Mouse (Mus musculus) midbrain, embryonic 10.5 days (tissue): ENCODE measurements around the gene Skp1a. TPM values are rescaled to one million over a fixed set of nuclear protein-coding genes. Genes with fewer than 3 reads are reported as not detected.

ENCODE experiments used
- DNase-seq: peaks from one replicate; pipeline ENCODE4 v3.0.0-alpha.2; 2017; ENCODE audit warnings: low spot score
- H3K27ac ChIP-seq: fragments of 300-500 bp; sonication (generic); replicated peaks from 2 replicates; pipeline ENCODE4 v1.5.1; 2016; ENCODE audit warnings: mild to moderate bottlenecking
- H3K27me3 ChIP-seq: fragments of 300-500 bp; sonication (generic); 2 replicates; pipeline ENCODE4 v1.6.1; 2016; ENCODE audit warnings: low read depth, mild to moderate bottlenecking; ENCODE audit not compliant: poor library complexity, severe bottlenecking
- H3K36me3 ChIP-seq: fragments of 300-500 bp; sonication (generic); 2 replicates; pipeline ENCODE4 v1.6.1; 2016; ENCODE audit warnings: mild to moderate bottlenecking, moderate library complexity
- H3K4me1 ChIP-seq: fragments of 300-500 bp; sonication (generic); 2 replicates; pipeline ENCODE4 v1.6.1; 2016
- H3K4me3 ChIP-seq: fragments of 300-500 bp; sonication (generic); 2 replicates; pipeline ENCODE4 v1.5.1; 2016; ENCODE audit warnings: mild to moderate bottlenecking, moderate library complexity
- H3K9me3 ChIP-seq: fragments of 300-500 bp; sonication (generic); replicated peaks from 2 replicates; pipeline ENCODE4 v1.6.1; 2016; ENCODE audit warnings: mild to moderate bottlenecking
- WGBS: fragments of 180-500 bp; shearing (Covaris S2); methylation state at CpG from one replicate; pipeline ENCODE4 v1.1.7; 2016; 5-methylcytosine and 5-hydroxymethylcytosine counted together
- polyA plus RNA-seq: library from polyadenylated mRNA; unstranded; fragments of >200 nt; fragmentation: Nextera tagmentation; extraction: Ambion mirVana; gene quantifications from 2 replicates; pipeline ENCODE4 v1.2.1, GENCODE M21; 2016

The Skp1a gene
- polyA plus RNA-seq, 1 experiment from 2014 or later, result 916 TPM

DNA sequence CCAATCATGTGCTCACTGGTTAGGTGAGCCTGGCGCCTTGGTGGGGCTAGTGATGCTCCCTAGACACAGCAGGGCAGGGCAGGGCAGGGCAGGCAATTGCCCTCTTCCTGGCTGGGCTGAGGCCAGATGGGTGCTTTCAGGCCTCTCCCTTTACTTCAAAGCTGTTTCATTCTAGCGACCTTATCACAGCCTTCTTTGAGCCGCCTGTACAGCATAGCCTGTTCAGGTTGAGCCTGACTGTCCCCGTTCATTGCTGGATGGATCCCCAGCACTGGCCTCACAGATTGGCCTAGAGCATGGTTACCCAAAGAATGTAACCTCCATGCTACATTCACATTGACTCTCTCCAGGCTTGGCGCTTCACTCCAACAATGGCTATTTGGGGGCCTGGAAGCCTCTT is 1.1 kb upstream of the Skp1a start:
- Histone ChIP-seq H3K27ac (peak overlapping the region; percentile 100), H3K27me3 (no peaks in the 10 kb centered on the region), H3K4me3 (peak overlapping the region; percentile 98), H3K9me3 (no peaks in the 10 kb centered on the region), H3K36me3 (peaks cover 10% of the 10 kb centered on the region), H3K4me1 (peaks cover 32% of the 10 kb centered on the region)
- no peak for DNase-seq
- WGBS, result 64% methylated on average over 5 of the region's 5 CpGs

DNA sequence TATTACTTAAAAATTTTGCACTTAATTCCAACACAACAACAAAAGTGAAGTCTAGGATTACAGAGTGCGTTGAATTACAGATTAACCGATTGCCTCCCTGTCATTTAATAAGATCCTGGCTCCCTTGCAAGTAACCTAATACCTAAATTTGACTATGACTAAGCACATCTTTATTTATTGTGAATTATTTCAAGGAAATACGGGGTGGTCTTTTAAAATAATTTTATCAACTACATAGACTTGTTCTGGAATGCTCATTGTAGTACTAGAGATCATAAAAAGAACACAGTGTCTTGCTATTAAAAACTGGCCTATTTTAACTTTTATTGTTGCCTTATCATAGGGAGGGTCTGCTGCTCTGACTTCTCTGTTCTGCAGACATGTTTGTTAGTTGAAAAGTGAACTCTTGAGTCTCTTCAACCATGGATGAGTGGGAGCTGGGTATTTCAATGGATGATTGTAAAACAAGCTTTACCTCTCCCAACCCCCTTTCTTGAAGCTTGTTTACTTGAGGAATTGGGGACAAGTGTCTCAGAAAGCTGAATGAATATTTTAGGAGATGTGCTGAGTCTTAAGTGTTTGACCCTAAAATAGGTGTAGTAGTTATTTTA is 1.4 kb downstream of the Skp1a start:
- Histone ChIP-seq H3K27me3 (no peaks in the 10 kb centered on the region), H3K9me3 (no peaks in the 10 kb centered on the region), H3K4me1 (peaks cover 32% of the 10 kb centered on the region), H3K36me3 (peaks cover 34% of the 10 kb centered on the region), H3K4me3 (peak overlapping the region; percentile 98), H3K27ac (no peak overlapping the region)
- WGBS, result 41% methylated on average over 3 of the region's 3 CpGs
- DNase-seq, result no peak

DNA sequence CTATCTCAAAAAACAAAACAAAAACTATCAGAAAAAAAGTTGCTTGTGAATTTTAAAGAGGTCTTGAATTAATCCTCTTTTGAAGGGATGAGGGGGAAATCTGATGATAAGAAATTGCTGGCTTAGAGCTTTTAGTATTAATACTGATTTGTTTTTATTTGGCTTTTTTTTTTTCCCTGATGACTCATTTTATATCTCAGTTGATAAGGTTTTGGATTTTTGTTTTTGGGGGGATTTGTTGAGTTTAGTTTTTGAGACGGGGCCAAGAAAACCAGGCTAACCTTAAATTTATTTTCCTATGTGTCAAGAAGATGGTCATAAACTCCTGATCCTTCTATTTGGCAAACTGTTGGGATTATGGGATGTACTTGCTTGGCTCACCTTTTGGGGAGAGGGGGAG is 2.1 kb downstream of the Skp1a start:
- H3K4me3 ChIP-seq, result peak overlapping the region; percentile 98; the same call in 1 of the 2 replicates
- WGBS, result 90% methylated on average over 1 of the region's 1 CpGs
- H3K36me3 ChIP-seq, result peaks cover 42% of the 10 kb centered on the region
- DNase-seq, result no peak
- H3K4me1 ChIP-seq, result peaks cover 32% of the 10 kb centered on the region
- no peak overlapping the region for H3K27ac ChIP-seq
- H3K27me3 ChIP-seq, result no peaks in the 10 kb centered on the region
- H3K9me3 ChIP-seq, result no peaks in the 10 kb centered on the region

DNA sequence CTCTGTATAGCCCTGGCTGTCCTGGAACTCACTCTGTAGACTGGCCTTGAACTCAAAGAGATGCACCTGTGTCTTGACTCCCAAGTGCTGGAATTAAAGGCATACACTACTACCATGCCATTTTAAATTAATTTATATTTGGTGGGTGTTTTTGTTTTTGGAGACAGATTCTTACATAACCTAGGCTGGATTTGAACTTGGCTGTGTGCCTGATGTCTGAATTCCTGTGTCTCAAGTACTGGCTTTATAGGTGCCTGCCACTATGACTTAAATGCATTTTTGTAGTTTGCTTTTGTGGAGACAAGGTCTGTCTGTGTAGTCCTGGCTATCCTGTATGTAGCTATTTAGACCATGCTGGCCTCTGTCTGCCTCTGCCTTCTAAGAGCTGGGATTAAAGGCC is 2.7 kb downstream of the Skp1a start:
- Histone ChIP-seq H3K9me3 (no peaks in the 10 kb centered on the region), H3K36me3 (peaks cover 47% of the 10 kb centered on the region), H3K27me3 (no peaks in the 10 kb centered on the region), H3K4me1 (peaks cover 32% of the 10 kb centered on the region), H3K27ac (no peak overlapping the region), H3K4me3 (no peak overlapping the region)
- no peak for DNase-seq

DNA sequence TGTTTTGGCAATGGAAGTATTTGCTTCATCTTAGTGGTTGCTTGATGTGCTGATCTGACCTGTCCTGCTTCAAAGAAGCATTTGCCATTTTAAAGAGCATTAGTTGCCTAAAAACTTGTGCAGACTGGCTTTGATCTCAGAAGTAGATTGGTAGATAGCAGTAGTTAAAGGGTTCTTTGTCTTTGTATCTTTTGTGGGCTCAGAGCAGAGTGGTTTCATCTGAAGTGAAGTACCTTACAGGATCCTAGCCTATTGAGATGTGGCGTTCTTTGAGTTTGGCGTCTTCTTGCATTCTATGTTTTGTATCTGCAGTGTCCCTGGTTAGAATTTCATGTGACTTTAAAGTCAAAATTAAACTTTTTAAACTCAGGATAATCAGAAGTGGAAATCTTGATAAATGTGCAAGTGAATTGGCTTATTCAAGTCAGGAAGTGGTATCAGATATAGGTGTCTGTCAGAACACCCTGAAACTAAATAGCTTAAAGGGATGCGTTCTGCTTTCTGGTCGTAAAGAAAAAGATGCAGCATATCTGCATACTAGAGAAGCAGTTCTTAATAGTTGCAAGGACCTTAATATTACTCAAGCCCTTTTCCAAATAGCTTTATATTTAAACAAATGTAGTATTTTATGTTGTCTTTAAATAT is 9.2 kb downstream of the Skp1a start:
- no peak for DNase-seq
- H3K27me3 ChIP-seq, result no peaks in the 10 kb centered on the region
- H3K4me3 ChIP-seq, result no peak overlapping the region
- no peak overlapping the region for H3K27ac ChIP-seq
- WGBS, result 89% methylated on average over 4 of the region's 4 CpGs
- H3K9me3 ChIP-seq, result no peaks in the 10 kb centered on the region
- peaks cover 92% of the 10 kb centered on the region for H3K36me3 ChIP-seq
- H3K4me1 ChIP-seq, result no peaks in the 10 kb centered on the region

DNA sequence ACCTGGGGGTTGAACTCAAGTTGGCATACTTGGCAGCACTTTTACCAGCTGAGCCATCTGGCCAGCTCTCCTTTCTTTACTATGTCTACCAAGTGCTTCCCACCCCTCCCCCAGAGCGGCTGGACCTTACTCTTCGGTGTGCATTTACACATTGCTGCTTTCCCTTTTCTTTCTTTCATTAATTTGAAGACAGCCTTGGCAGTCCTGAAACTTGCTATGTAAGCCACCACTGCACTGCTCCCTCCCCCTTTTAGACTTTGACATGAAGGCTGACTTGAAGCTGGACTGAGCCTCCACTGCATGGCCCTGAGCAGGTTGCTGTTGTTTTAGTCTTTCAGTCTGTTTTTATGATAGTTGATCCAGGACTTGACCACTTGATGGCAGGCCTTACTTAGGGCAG is 17.7 kb downstream of the Skp1a start:
- H3K4me3 ChIP-seq, result no peak overlapping the region
- DNase-seq, result no peak
- WGBS, result 100% methylated on average over 2 of the region's 2 CpGs
- H3K27me3 ChIP-seq, result no peaks in the 10 kb centered on the region
- H3K27ac ChIP-seq, result no peak overlapping the region
- H3K4me1 ChIP-seq, result no peaks in the 10 kb centered on the region
- peaks cover 74% of the 10 kb centered on the region for H3K36me3 ChIP-seq
- H3K9me3 ChIP-seq, result no peaks in the 10 kb centered on the region

DNA sequence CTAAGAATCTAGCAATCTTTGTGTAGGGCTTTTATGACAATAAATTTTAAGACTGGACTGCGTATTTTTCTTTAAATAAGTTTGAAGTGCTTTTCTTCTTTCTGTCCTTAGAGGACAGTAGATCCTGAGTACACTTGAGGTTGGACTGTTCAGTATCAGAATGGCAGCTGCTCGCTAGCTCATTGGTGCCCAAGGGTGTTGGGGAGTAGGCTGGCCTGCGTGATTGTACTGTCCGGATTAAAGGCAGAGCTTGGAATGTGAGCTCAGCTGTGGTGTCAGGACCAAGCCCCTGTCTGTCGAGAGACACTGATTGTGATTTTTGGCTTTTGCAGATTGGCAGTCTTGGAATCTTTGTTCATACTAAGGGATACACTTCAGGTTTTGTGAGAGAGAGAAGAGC is 20.0 kb downstream of the Skp1a start:
- 81% methylated on average over 5 of the region's 5 CpGs for WGBS
- Histone ChIP-seq H3K36me3 (peaks cover 64% of the 10 kb centered on the region), H3K4me1 (no peaks in the 10 kb centered on the region), H3K27ac (no peak overlapping the region), H3K27me3 (no peaks in the 10 kb centered on the region), H3K9me3 (no peaks in the 10 kb centered on the region), H3K4me3 (no peak overlapping the region)
- DNase-seq, result no peak

DNA sequence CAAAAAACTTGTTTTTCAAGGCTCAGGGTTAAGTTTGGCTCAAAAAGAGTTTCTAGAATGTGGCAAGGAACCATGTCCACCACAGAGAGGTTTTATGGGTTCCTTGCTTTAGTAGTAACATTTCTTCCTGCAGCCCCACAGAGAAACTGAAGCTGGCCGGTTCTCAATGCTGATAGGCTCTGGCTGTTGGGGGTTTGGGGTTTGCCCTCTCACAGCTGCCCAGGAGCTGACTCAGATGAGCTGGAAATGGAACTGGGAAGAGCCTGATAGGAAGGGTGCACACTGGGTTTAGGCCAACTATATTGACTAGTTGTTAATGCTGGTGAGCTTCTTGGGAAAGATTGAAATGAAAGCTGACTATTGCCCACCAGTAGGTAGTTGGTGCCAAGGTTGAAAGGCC is 20.9 kb downstream of the Skp1a start:
- H3K27me3 ChIP-seq, result no peaks in the 10 kb centered on the region
- H3K9me3 ChIP-seq, result no peaks in the 10 kb centered on the region
- no peak overlapping the region for H3K4me3 ChIP-seq
- WGBS, result 74% methylated on average over 1 of the region's 1 CpGs
- no peak overlapping the region for H3K27ac ChIP-seq
- no peak for DNase-seq
- H3K36me3 ChIP-seq, result peaks cover 64% of the 10 kb centered on the region
- H3K4me1 ChIP-seq, result no peaks in the 10 kb centered on the region

DNA sequence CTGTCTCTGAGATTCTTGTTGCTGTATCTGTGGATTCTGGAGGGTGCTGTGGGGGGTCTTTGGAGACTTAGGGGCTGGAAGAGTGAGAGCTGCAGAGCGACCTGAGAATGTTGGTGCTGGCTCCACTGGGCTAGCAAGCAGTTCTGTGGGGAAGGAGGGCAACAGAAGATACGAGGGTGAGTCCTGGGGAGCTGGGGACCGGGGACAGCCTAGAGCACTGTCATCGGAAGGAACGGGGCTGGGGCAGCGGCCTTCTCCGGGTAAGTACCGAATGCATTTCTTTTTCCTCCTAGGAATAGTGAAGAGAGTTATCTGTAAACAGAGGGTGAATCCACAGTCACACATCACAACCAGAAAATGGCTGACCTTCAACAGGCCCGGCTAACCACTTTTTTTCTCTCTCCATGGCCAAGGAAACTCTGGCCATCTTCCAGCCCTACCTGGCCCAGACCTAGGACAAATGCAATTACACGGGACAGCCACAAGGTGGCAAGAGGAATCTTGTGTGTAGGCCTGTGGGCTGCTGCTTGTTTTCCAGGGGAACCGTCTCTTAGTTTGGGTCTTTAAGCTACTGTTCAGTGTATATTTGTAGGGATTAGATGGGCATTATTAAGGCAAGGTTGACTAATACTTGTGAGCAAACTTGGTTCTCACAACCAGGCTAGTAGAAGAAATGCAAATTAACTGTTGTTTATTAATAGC is 22.0 kb downstream of the Skp1a start:
- H3K4me1 ChIP-seq, result no peaks in the 10 kb centered on the region; the same call in 1 of the 2 replicates
- no peaks in the 10 kb centered on the region for H3K27me3 ChIP-seq
- no peak overlapping the region for H3K27ac ChIP-seq
- peaks cover 57% of the 10 kb centered on the region for H3K36me3 ChIP-seq
- WGBS, result 74% methylated on average over 11 of the region's 11 CpGs
- no peak overlapping the region for H3K4me3 ChIP-seq
- peak; percentile 56 for DNase-seq
- H3K9me3 ChIP-seq, result no peaks in the 10 kb centered on the region

DNA sequence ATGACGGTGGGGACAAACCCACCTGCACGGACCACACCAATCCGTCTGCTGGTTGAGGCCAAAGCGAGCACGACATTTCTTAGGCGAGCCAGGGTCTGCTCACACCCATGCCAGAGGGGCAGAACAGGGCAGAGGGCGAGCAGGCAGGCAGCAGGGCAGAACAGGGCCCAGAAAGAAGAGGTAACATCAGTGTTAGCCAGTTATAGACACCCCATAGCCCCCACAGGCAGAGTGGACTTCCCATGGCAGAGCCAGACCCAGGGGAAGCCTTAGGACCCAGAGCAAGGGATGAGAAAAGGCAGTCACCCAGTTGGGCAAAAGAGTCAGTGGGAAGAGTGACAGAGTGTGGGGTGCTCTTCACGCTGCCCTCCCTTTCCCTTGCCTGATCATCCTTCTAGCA is 23.3 kb downstream of the Skp1a start:
- no peak overlapping the region for H3K4me3 ChIP-seq
- H3K27ac ChIP-seq, result no peak overlapping the region
- WGBS, result 88% methylated on average over 8 of the region's 8 CpGs
- H3K27me3 ChIP-seq, result no peaks in the 10 kb centered on the region
- H3K36me3 ChIP-seq, result peaks cover 57% of the 10 kb centered on the region
- no peaks in the 10 kb centered on the region for H3K9me3 ChIP-seq
- DNase-seq, result no peak
- H3K4me1 ChIP-seq, result no peaks in the 10 kb centered on the region; the same call in 1 of the 2 replicates

DNA sequence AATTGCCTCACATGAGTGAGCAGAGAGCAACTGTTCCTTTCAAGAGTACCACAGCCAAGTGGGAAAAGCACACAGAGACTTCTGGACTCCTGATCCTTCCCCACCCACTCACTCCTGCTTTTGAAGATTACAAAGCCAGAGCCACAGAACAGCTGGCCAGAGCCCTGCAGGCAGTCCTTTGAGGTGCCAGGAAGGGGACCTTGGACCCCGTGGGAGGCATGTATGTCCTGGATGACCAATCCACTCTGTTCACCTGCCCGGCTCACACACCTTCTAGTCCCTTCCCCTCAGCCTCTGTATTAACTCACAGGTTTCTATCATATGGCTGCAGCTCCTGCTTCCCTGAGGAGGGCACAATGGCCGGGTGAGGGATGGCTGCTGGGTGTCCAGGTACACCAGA is 25.6 kb downstream of the Skp1a start:
- no peak for DNase-seq
- Histone ChIP-seq H3K4me1 (no peaks in the 10 kb centered on the region; the same call in 1 of the 2 replicates), H3K9me3 (no peaks in the 10 kb centered on the region), H3K4me3 (no peak overlapping the region), H3K36me3 (peaks cover 54% of the 10 kb centered on the region), H3K27ac (no peak overlapping the region), H3K27me3 (no peaks in the 10 kb centered on the region)
- WGBS, result 80% methylated on average over 3 of the region's 3 CpGs

DNA sequence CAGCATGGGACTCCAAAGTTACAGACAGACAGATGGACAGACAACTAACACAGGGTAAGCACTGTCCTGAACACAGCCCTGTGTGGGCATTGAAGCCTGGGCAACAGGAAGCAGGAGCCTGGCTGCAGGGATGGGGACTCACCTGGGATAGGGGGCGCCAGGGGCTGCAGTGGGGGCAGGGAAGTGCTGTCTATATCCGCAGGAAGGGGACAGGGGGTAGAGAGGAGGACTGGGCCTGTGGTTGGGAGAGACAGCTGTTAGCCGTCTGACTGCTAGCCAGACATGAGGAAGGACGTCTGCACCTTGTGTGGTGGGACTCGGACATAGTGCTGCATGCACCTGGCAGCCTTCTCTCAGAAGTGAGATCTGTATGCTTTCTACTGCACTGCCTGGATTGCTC is 26.9 kb downstream of the Skp1a start:
- peaks cover 46% of the 10 kb centered on the region for H3K36me3 ChIP-seq

DNA sequence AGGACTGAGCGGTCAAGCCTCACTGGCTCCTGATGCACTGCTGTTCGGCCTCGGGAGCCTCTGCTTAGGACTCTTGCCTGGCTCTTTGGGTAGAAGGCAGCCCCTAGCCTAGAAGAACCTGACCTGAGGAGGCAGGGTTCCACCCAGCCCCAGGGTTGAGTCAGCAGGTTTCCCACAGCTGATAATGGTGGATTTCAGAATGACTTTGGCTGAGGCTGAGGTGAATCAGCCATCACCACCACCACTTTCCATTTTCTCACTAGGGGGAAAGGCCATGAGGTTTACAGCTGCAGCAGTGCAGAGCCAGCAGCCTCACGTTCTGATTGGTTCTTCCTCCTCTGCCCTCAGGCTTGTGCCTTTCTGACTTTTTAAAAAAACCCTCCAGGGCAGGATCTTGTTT is 29.1 kb downstream of the Skp1a start:
- H3K36me3 ChIP-seq, result peaks cover 41% of the 10 kb centered on the region
- no peaks in the 10 kb centered on the region for H3K27me3 ChIP-seq
- no peak for DNase-seq
- H3K9me3 ChIP-seq, result no peaks in the 10 kb centered on the region
- WGBS, result 64% methylated on average over 4 of the region's 4 CpGs
- H3K4me1 ChIP-seq, result no peaks in the 10 kb centered on the region; the same call in 1 of the 2 replicates
- no peak overlapping the region for H3K27ac ChIP-seq
- no peak overlapping the region for H3K4me3 ChIP-seq

More for the DNA sequence above, 26.9 kb downstream of the Skp1a start:
- Histone ChIP-seq H3K9me3 (no peaks in the 10 kb centered on the region), H3K4me3 (no peak overlapping the region), H3K27me3 (no peaks in the 10 kb centered on the region), H3K4me1 (no peaks in the 10 kb centered on the region; the same call in 1 of the 2 replicates), H3K27ac (no peak overlapping the region)
- 77% methylated on average over 5 of the region's 5 CpGs for WGBS
- no peak for DNase-seq
